ENCODE assay signal across 8 mouse cellular contexts in the genomic region with DNA sequence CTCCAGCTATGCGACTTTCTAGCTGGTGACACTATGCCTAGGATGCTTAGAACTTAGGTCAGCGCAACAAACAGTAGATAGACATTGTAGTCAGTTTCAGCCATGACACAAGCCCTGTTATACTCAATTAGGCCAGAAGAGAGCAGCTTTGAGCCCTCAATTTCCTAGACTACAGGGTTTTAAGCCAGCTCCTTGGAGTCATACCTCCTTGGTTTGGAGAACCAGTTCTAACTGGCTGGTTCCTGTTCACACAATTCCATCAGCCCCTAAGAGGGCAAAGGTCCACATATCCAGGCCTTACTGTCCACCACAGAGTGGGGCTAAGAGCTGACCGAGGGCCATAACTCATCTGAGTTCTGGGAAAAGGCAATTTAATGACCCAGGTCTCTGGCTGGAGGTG. TPM values are rescaled to one million over a fixed set of nuclear protein-coding genes. Genes with fewer than 3 reads are reported as not detected.
DNase-seq lines count a peak whose midpoint lies in the region; ATAC-seq lines count a peak whose summit lies in the region.

No protein-coding gene starts in this region.

- 43% methylated on average over 3 of the region's 3 CpGs for WGBS in liver, embryonic 16.5 days (ENCODE audit: insufficient replicate concordance)

- ATAC-seq in erythroblast, adult 5-6 weeks (replicated peaks; ENCODE audit: low FRiP score, poor library complexity, severe bottlenecking) = peak; percentile 66
- ATAC-seq in liver, embryonic 16.5 days (ENCODE audit: low read depth) = peak; percentile 12; the same call in 1 of the 2 replicates
- peak; percentile 57 for ATAC-seq in neutrophil, adult 5-6 weeks (ENCODE audit: extremely low read depth, insufficient number of reproducible peaks, low FRiP score, poor library complexity, severe bottlenecking)

- peaks cover 31% of the 10 kb centered on the region for H3K27me3 ChIP-seq in liver, embryonic 16.5 days (ENCODE audit: control insufficient read depth, insufficient read depth, low read depth, low read length)

- no peak overlapping the region for H3K4me3 ChIP-seq in liver, embryonic 16.5 days (ENCODE audit: low read depth, low read length)

- H3K9me3 ChIP-seq in liver, embryonic 16.5 days (replicated peaks; ENCODE audit: control insufficient read depth, low read length) = no peaks in the 10 kb centered on the region

- peak; percentile 54 for DNase-seq in adrenal gland, adult 2 months
- no peak for DNase-seq in adrenal gland, postnatal 25 days
- peak; percentile 30 for DNase-seq in right cerebral cortex, postnatal 4 days
- DNase-seq in right cerebral cortex, postnatal 36 days (ENCODE audit: low spot score in 2 of 2) = no peak
- DNase-seq in kidney, adult 18-20 months = peak; percentile 84

- no peaks in the 10 kb centered on the region for H3K36me3 ChIP-seq in liver, embryonic 16.5 days (ENCODE audit: control insufficient read depth, insufficient read depth)

- H3K27ac ChIP-seq in liver, embryonic 16.5 days (ENCODE audit: low read length) = no peak overlapping the region

- H3K9ac ChIP-seq in liver, embryonic 16.5 days (ENCODE audit: low read depth, low read length) = no peak overlapping the region

- no peak overlapping the region for H3K4me2 ChIP-seq in liver, embryonic 16.5 days (ENCODE audit: low read depth, low read length)

- peaks cover 3% of the 10 kb centered on the region for H3K4me1 ChIP-seq in liver, embryonic 16.5 days (ENCODE audit: control insufficient read depth, low read depth, low read length)

RNA-seq across cellular contexts. Expression of gene Nuak2, which starts 3.2 kb away (rescaled TPM):
- total RNA-seq in adrenal gland, adult 2 months (2021) = 1 to 10 TPM; 4.7 TPM
- 2.8 and 2.9 TPM in 2 replicates for polyA plus RNA-seq in adrenal gland, adult 2 months (2012; rRNA removed)
- total RNA-seq in adrenal gland, postnatal 25 days (2021) = 2.4 and 4.8 TPM in 2 replicates
- total RNA-seq in erythroblast, adult 5-6 weeks (2015; ENCODE audit: low replicate concordance) = 4.4 and 7.7 TPM in 2 replicates
- 1.8 and 3.7 TPM in 2 replicates for total RNA-seq in erythroblast, adult 5-6 weeks (2017; ENCODE audit: low replicate concordance)
- 3.2 and 3.6 TPM in 2 replicates for polyA plus RNA-seq in liver, embryonic 16.5 days (2015; fragmentation: Nextera tagmentation; extraction: Ambion mirVana)
- 55.9 and 67.2 TPM in 2 replicates for total RNA-seq in neutrophil, adult 5-6 weeks (2017)

RNA-seq across cellular contexts. Expression of gene Klhdc8a, which starts 14.3 kb away (rescaled TPM):
- 100 to 1,000 TPM in 1 of 2 experiments, 10 to 100 TPM in 1; 98.4 to 272 TPM for total RNA-seq in adrenal gland, adult 2 months (2021)
- polyA plus RNA-seq in adrenal gland, adult 2 months (2012; rRNA removed) = 162 and 163 TPM in 2 replicates
- 116 and 153 TPM in 2 replicates for total RNA-seq in adrenal gland, postnatal 25 days (2021)
- total RNA-seq in erythroblast, adult 5-6 weeks (2015; ENCODE audit: low replicate concordance) = not detected in 2 replicates
- total RNA-seq in erythroblast, adult 5-6 weeks (2017; ENCODE audit: low replicate concordance) = not detected in 2 replicates
- polyA plus RNA-seq in liver, embryonic 16.5 days (2015; fragmentation: Nextera tagmentation; extraction: Ambion mirVana) = 0.06 and 0.11 TPM in 2 replicates
- total RNA-seq in neutrophil, adult 5-6 weeks (2017) = not detected in 2 replicates

Comparison
In these comparisons a context has a peak if more than half of its experiments do, and no peak if none do; other contexts are left out.
1. DNase-seq: peak in adrenal gland, adult 2 months (single experiment), right cerebral cortex, postnatal 4 days (single experiment) and kidney, adult 18-20 months (single experiment); none in adrenal gland, postnatal 25 days (single experiment) and right cerebral cortex, postnatal 36 days (0 of 2).
2. ATAC-seq: peak in every context shown above with its lines; median percentile 66 in erythroblast, adult 5-6 weeks; 57 in neutrophil, adult 5-6 weeks; 12 in liver, embryonic 16.5 days.
3. RNA of gene Klhdc8a, which starts 14.3 kb away (total RNA-seq): 98.4 to 272 TPM in adrenal gland, adult 2 months and 116 to 153 TPM in adrenal gland, postnatal 25 days; not detected in erythroblast, adult 5-6 weeks and not detected in neutrophil, adult 5-6 weeks; every median in the first group is over 10 times any median in the second.